Mouse (Mus musculus) retina, postnatal 1 day (tissue): Measurements from ENCODE around the gene Tpm1.
A peak's percentile ranks its signal among the peaks of the same experiment; 100 is the strongest.

Experiments used
- DNase-seq: peaks from one replicate; pipeline ENCODE4 v3.0.0-alpha.2; 2012

The Tpm1 gene

GRCm38 (mm10) chr9:66978468-66978867 is 70.7 kb downstream of the Tpm1 start:
- peak; percentile 40 for DNase-seq

GRCm38 (mm10) chr9:66977982-66978381 is 71.2 kb downstream of the Tpm1 start:
- DNase-seq = no peak

- no peak for DNase-seq
Measured at GRCm38 (mm10) chr9:66977121-66977520, 72.1 kb downstream of the Tpm1 start.

- DNase-seq = peak; percentile 95
Measured at GRCm38 (mm10) chr9:66975239-66975645, 74.0 kb downstream of the Tpm1 start, which contains the start of gene Lactb. Lactb (minus strand) TSS chr9:66975484.

GRCm38 (mm10) chr9:66974721-66975225 is 74.4 kb downstream of the Tpm1 start:
- peak; percentile 88 for DNase-seq
